22 mouse cellular contexts compared by ENCODE assay signal in genomic region chr11:7864116-7864515, GRCm38 (mm10).
A peak's percentile ranks its signal among the peaks of the same experiment; 100 is the strongest.
DNase-seq lines count a peak whose midpoint lies in the region; ATAC-seq and TF ChIP-seq lines count a peak whose summit lies in the region.
"Had no signal": no experiment of that assay in that cellular context is flagged by ENCODE, and none has a peak within 500 bp of the region (broad histone marks: within the 10 kb centered on the region; RNA-seq: fewer than 3 reads in every experiment).

No protein-coding gene starts in this region.

- no peak overlapping the region for H3K27ac ChIP-seq in heart, embryonic 11.5 days (ENCODE audit: low read depth, low read length)
- no peak overlapping the region for H3K27ac ChIP-seq in kidney, embryonic 15.5 days
- no peak overlapping the region for H3K27ac ChIP-seq in kidney, embryonic 14.5 days (ENCODE audit: low read depth, low read length)
- H3K27ac ChIP-seq in kidney, postnatal 0 days: no peak overlapping the region
- H3K27ac ChIP-seq: embryonic facial prominence, embryonic 10.5 days; embryonic facial prominence, embryonic 12.5 days; forebrain, embryonic 13.5 days had no signal

- DNase-seq in heart, adult 11 months: peak; percentile 62
- peak; percentile 14 for DNase-seq in kidney, postnatal 0 days (ENCODE audit: low spot score)
- no peak for DNase-seq in kidney, adult 18-20 months
- peak; percentile 11 for DNase-seq in kidney, postnatal 14 days
- DNase-seq: adrenal gland, postnatal 14 days; B cell, adult 2 months; cerebellum, adult 11-12 months; cerebellum, adult 2 months; cerebellum, adult 9-10 months; cerebellum, postnatal 10 days; cerebellum, postnatal 25 days had no signal

- H3K27me3 ChIP-seq in heart, embryonic 11.5 days (ENCODE audit: control insufficient read depth, insufficient read depth, low read length): no peaks in the 10 kb centered on the region
- H3K27me3 ChIP-seq in kidney, embryonic 15.5 days: no peaks in the 10 kb centered on the region
- no peaks in the 10 kb centered on the region for H3K27me3 ChIP-seq in kidney, embryonic 14.5 days (ENCODE audit: control insufficient read depth, insufficient read depth, low read length)
- H3K27me3 ChIP-seq in kidney, postnatal 0 days (ENCODE audit: insufficient read depth, low read length): no peaks in the 10 kb centered on the region
- H3K27me3 ChIP-seq: CH12.LX; embryonic facial prominence, embryonic 12.5 days; forebrain, embryonic 13.5 days; Patski had no signal

- no peaks in the 10 kb centered on the region for H3K36me3 ChIP-seq in heart, embryonic 11.5 days (ENCODE audit: control insufficient read depth, insufficient read depth, low read length)
- no peaks in the 10 kb centered on the region for H3K36me3 ChIP-seq in kidney, embryonic 15.5 days
- H3K36me3 ChIP-seq in kidney, embryonic 14.5 days (ENCODE audit: control insufficient read depth, insufficient read depth, low read length): no peaks in the 10 kb centered on the region
- H3K36me3 ChIP-seq in kidney, postnatal 0 days (ENCODE audit: insufficient read depth, low read length): no peaks in the 10 kb centered on the region
- H3K36me3 ChIP-seq: embryonic facial prominence, embryonic 10.5 days; embryonic facial prominence, embryonic 12.5 days; G1E had no signal

- no peaks in the 10 kb centered on the region for H3K9me3 ChIP-seq in heart, embryonic 11.5 days (replicated peaks; ENCODE audit: control insufficient read depth, low read length)
- H3K9me3 ChIP-seq in kidney, embryonic 15.5 days (replicated peaks): no peaks in the 10 kb centered on the region
- H3K9me3 ChIP-seq in kidney, embryonic 14.5 days (ENCODE audit: control insufficient read depth, low read length): no peaks in the 10 kb centered on the region
- H3K9me3 ChIP-seq in kidney, postnatal 0 days (replicated peaks; ENCODE audit: low read length): no peaks in the 10 kb centered on the region
- H3K9me3 ChIP-seq: embryonic facial prominence, embryonic 10.5 days; embryonic facial prominence, embryonic 12.5 days; forebrain, embryonic 13.5 days; G1E had no signal

- H3K4me2 ChIP-seq in heart, embryonic 11.5 days: no peak overlapping the region
- H3K4me2 ChIP-seq in kidney, embryonic 15.5 days: no peak overlapping the region
- no peak overlapping the region for H3K4me2 ChIP-seq in kidney, embryonic 14.5 days (replicated peaks; ENCODE audit: low read depth, low read length)
- no peak overlapping the region for H3K4me2 ChIP-seq in kidney, postnatal 0 days (ENCODE audit: low read length)
- H3K4me2 ChIP-seq: embryonic facial prominence, embryonic 12.5 days; forebrain, embryonic 13.5 days had no signal

- 66% methylated on average over 3 of the region's 3 CpGs for WGBS in heart, embryonic 11.5 days (ENCODE audit: insufficient replicate concordance)
- 53% methylated on average over 3 of the region's 3 CpGs for WGBS in kidney, embryonic 15.5 days
- WGBS in kidney, embryonic 14.5 days: 49% methylated on average over 3 of the region's 3 CpGs
- WGBS in kidney, postnatal 0 days: 52% methylated on average over 3 of the region's 3 CpGs

- H3K9ac ChIP-seq in heart, embryonic 11.5 days (ENCODE audit: low read depth, low read length): no peak overlapping the region
- no peak overlapping the region for H3K9ac ChIP-seq in kidney, embryonic 15.5 days
- H3K9ac ChIP-seq in kidney, embryonic 14.5 days (ENCODE audit: low read depth, low read length): no peak overlapping the region
- H3K9ac ChIP-seq in kidney, postnatal 0 days (ENCODE audit: low read depth, low read length): no peak overlapping the region
- H3K9ac ChIP-seq: embryonic facial prominence, embryonic 12.5 days; forebrain, embryonic 13.5 days had no signal

- TF ChIP-seq CTCF in kidney, postnatal 0 days (IDR thresholded peaks at IDR 0.05; ENCODE audit: low read depth): no peak

- H3K4me1 ChIP-seq in heart, embryonic 11.5 days (ENCODE audit: control insufficient read depth, insufficient read depth, low read length): no peaks in the 10 kb centered on the region
- H3K4me1 ChIP-seq in kidney, embryonic 15.5 days: 0 out of 2 replicates have a peak, but pooled peaks cover 4% of the 10 kb centered on the region
- H3K4me1 ChIP-seq in kidney, embryonic 14.5 days (ENCODE audit: control insufficient read depth, insufficient read depth, low read length): no peaks in the 10 kb centered on the region
- H3K4me1 ChIP-seq in kidney, postnatal 0 days (replicated peaks; ENCODE audit: insufficient read depth, low read length): no peaks in the 10 kb centered on the region
- H3K4me1 ChIP-seq: embryonic facial prominence, embryonic 12.5 days; forebrain, embryonic 13.5 days had no signal

- no peak for ATAC-seq in heart, embryonic 11.5 days (replicated peaks; ENCODE audit: insufficient number of reproducible peaks, low FRiP score, low TSS enrichment)
- 0 out of 2 replicates have a peak, but pooled peaks have one; percentile 46 for ATAC-seq in kidney, embryonic 15.5 days (replicated peaks; ENCODE audit: low FRiP score)
- no peak for ATAC-seq in kidney, embryonic 14.5 days (ENCODE audit: low FRiP score, low TSS enrichment)
- no peak for ATAC-seq in kidney, postnatal 0 days (replicated peaks; ENCODE audit: low FRiP score, low read depth)
- ATAC-seq: activated CD4-positive, CD25-positive, alpha-beta regulatory T cell, adult 4 months; CD4-positive, CD25-positive, alpha-beta regulatory T cell, adult 4 months; forebrain, embryonic 13.5 days; Patski had no signal

- no peak overlapping the region for H3K4me3 ChIP-seq in heart, embryonic 11.5 days (ENCODE audit: low read depth, low read length)
- H3K4me3 ChIP-seq in kidney, embryonic 15.5 days (replicated peaks): no peak overlapping the region
- H3K4me3 ChIP-seq in kidney, embryonic 14.5 days (ENCODE audit: low read length): no peak overlapping the region
- H3K4me3 ChIP-seq in kidney, postnatal 0 days (replicated peaks; ENCODE audit: low read depth, low read length): no peak overlapping the region
- H3K4me3 ChIP-seq: embryonic facial prominence, embryonic 10.5 days; embryonic facial prominence, embryonic 12.5 days; forebrain, embryonic 13.5 days had no signal
